ENCODE assay signal across 8 mouse cellular contexts in the genomic region with DNA sequence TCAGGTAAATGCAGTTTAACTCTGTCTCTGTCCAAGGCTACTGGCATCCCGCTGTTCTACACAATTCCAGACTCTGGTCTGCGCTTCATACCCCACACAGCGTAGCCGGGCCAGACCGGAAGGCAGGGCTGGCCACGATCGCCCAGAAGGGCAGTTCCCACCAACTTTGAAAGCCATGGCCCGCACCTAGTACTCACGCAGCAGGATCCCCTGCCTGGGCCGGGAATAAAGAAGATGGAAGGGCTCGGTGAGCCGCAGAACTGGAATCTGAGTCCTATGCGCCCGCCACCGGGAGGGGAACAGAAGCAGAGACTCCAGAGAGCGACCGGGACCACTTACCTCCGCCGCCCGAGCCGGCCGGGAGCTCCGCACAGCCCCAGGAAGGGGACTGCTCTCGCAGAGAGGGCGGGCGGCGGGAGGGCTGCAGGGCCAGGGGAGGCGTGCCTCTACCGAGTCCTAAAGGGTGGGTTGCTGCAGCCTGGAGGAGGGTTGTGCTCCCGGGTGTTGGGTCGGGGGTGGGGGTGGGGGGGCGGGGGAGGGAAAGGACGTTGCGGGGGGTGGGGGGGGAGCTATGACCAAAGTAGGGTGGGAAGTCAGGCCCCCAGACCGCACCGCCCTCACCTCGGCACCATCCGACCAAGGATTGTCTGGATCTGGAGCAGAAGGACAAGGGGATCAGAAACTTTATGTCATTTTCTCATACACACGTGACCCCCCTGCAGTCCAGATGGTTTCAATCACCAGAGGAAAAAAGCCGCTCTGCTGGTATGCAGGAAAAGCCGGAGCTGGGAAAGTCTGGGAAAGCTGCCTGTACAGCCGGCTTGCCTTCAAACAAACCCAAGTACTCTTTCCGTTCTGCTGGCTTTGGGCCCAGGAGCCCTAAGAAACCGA. TPM values are rescaled to one million over a fixed set of nuclear protein-coding genes. Genes with fewer than 3 reads are reported as not detected.
A peak's percentile ranks its signal among the peaks of the same experiment; 100 is the strongest.
DNase-seq lines count a peak whose midpoint lies in the region; ATAC-seq and TF ChIP-seq lines count a peak whose summit lies in the region.

No protein-coding gene starts in this region.

- POLR2A ChIA-PET in Patski (lab: Charles Lee): interaction anchor here (1.0 to 1.3 kb wide), 3 partner anchors 31 to 96 kb away, joined by 3 to 4 read pairs (median 3); no protein-coding TSS in a partner anchor

- ATAC-seq in Patski: peak; percentile 68

- H3K9me3 ChIP-seq in hindbrain, embryonic 10.5 days: no peaks in the 10 kb centered on the region

- H3K4me3 ChIP-seq in hindbrain, embryonic 10.5 days: peak overlapping the region; percentile 73
- H3K4me3 ChIP-seq in lung, adult 2 months (replicated peaks; ENCODE audit: extremely low read depth, low read depth, low read length): peak overlapping the region; percentile 98

- no peaks in the 10 kb centered on the region; the same call in 1 of the 2 replicates for H3K36me3 ChIP-seq in hindbrain, embryonic 10.5 days

- H3K27me3 ChIP-seq in Patski: no peaks in the 10 kb centered on the region
- peaks cover 5% of the 10 kb centered on the region for H3K27me3 ChIP-seq in hindbrain, embryonic 10.5 days (ENCODE audit: insufficient read depth, poor library complexity, severe bottlenecking)

- peaks cover 22% of the 10 kb centered on the region for H3K4me1 ChIP-seq in hindbrain, embryonic 10.5 days (replicated peaks)
- peaks cover 12% of the 10 kb centered on the region for H3K4me1 ChIP-seq in lung, adult 2 months (ENCODE audit: control insufficient read depth, insufficient read depth, low read length)

- WGBS in hindbrain, embryonic 10.5 days: under 1% methylated on average over 39 of the region's 44 CpGs
- WGBS in lung, adult 2 months: 3% methylated on average over 41 of the region's 44 CpGs

- CTCF ChIA-PET in Patski (lab: Charles Lee): interaction anchor here (0.8 to 2.1 kb wide), 6 partner anchors 10 to 56 kb away, joined by 3 to 6 read pairs (median 4); no protein-coding TSS in a partner anchor

- TF ChIP-seq POLR2A in lung, adult 2 months (IDR thresholded peaks at IDR 0.05; ENCODE audit: borderline replicate concordance, extremely low read depth, low read depth, low read length): peak; percentile 59; the same call in 1 of the 2 replicates

- TF ChIP-seq CTCF in Patski (IDR thresholded peaks at IDR 0.05): no peak
- TF ChIP-seq CTCF in lung, adult 2 months (IDR thresholded peaks at IDR 0.05; ENCODE audit: insufficient read depth, low read length): no peak

- no peak for DNase-seq in Patski (ENCODE audit: low read depth, low spot score)
- peak; percentile 69 for DNase-seq in cerebellum, adult 9-11 months
- DNase-seq in frontal cortex, postnatal 10 days (ENCODE audit: low spot score in 2 of 2): peak; percentile 55 to 68
- DNase-seq in hindbrain, embryonic 10.5 days (ENCODE audit: low spot score): peak; percentile 82
- peak; percentile 44 for DNase-seq in layer of hippocampus, adult 9-10 months (ENCODE audit: low spot score)
- peak; percentile 69 for DNase-seq in lung, adult 2 months
- DNase-seq in ovary, postnatal 10 days (ENCODE audit: low spot score): peak; percentile 55
- peak; percentile 59 for DNase-seq in urinary bladder, adult 2 months (ENCODE audit: low spot score)

- peak overlapping the region; percentile 95 for H3K27ac ChIP-seq in hindbrain, embryonic 10.5 days

- in situ Hi-C loops in Patski (cut with MboI; ENCODE audit: low pct_unique_long_range_greater_than_20kb): no loop called here

RNA-seq across cellular contexts. Expression of a gene that starts 31.6 kb away (rescaled TPM):
- polyA plus RNA-seq in Patski (2021): 183 TPM
- polyA plus RNA-seq in hindbrain, embryonic 10.5 days (2016; fragmentation: Nextera tagmentation; extraction: Ambion mirVana): 43.2 and 44.3 TPM in 2 replicates
- 89.9 and 123 TPM in 2 replicates for polyA plus RNA-seq in lung, adult 2 months (2012; rRNA removed)
- polyA plus RNA-seq in urinary bladder, adult 2 months (2012; rRNA removed): 40.5 and 42.3 TPM in 2 replicates

RNA-seq across cellular contexts. Expression of a gene that starts 31.7 kb away (rescaled TPM):
- polyA plus RNA-seq in Patski (2021): 43.0 TPM
- polyA plus RNA-seq in hindbrain, embryonic 10.5 days (2016; fragmentation: Nextera tagmentation; extraction: Ambion mirVana): 24.5 and 27.2 TPM in 2 replicates
- polyA plus RNA-seq in lung, adult 2 months (2012; rRNA removed): 16.3 and 18.3 TPM in 2 replicates
- 27.0 and 30.8 TPM in 2 replicates for polyA plus RNA-seq in urinary bladder, adult 2 months (2012; rRNA removed)

RNA-seq across cellular contexts. Expression of a gene that starts 51.8 kb away (rescaled TPM):
- 0.55 TPM for polyA plus RNA-seq in Patski (2021)
- polyA plus RNA-seq in hindbrain, embryonic 10.5 days (2016; fragmentation: Nextera tagmentation; extraction: Ambion mirVana): 0.16 and 0.73 TPM in 2 replicates
- 17.8 and 19.7 TPM in 2 replicates for polyA plus RNA-seq in lung, adult 2 months (2012; rRNA removed)
- polyA plus RNA-seq in urinary bladder, adult 2 months (2012; rRNA removed): 14.3 and 18.2 TPM in 2 replicates

RNA-seq across cellular contexts. Expression of a gene that starts 59.7 kb away (rescaled TPM):
- 0.19 TPM for polyA plus RNA-seq in Patski (2021)
- 0.24 and 0.25 TPM in 2 replicates for polyA plus RNA-seq in hindbrain, embryonic 10.5 days (2016; fragmentation: Nextera tagmentation; extraction: Ambion mirVana)
- polyA plus RNA-seq in lung, adult 2 months (2012; rRNA removed): 0.38 and 0.62 TPM in 2 replicates
- 0.15 and 0.17 TPM in 2 replicates for polyA plus RNA-seq in urinary bladder, adult 2 months (2012; rRNA removed)
